Mouse (Mus musculus) layer of hippocampus, adult 2 months (tissue): Measurements from ENCODE around the gene Nyap2. TPM values are rescaled to one million over a fixed set of nuclear protein-coding genes. Genes with fewer than 3 reads are reported as not detected.

Experiments
- DNase-seq, 2 experiments: peaks; one replicate each; pipeline ENCODE4 v3.0.0; 2022; ENCODE audit warnings: low spot score in 2 of 2
- H3K27ac ChIP-seq: fragments of 200-600 bp; 2 replicates; pipeline ENCODE4 v1.8.1; 2022
- H3K4me3 ChIP-seq: fragments of 200-600 bp; 2 replicates; pipeline ENCODE4 v1.8.1; 2022; ENCODE audit warnings: mild to moderate bottlenecking
- CTCF ChIP-seq: fragments of 200-600 bp; conservative IDR thresholded peaks from 2 replicates; pipeline ENCODE4 v1.8.1; 2022; ENCODE audit warnings: antibody characterized with exemption, mild to moderate bottlenecking, moderate library complexity
- total RNA-seq, 2 experiments: library from RNA; stranded (reverse); gene quantifications; 2 replicates each; pipeline ENCODE4 v1.2.3; 2021

Gene Nyap2
- total RNA-seq, 2 experiments from 2014 or later, result 20.1 TPM

DNA sequence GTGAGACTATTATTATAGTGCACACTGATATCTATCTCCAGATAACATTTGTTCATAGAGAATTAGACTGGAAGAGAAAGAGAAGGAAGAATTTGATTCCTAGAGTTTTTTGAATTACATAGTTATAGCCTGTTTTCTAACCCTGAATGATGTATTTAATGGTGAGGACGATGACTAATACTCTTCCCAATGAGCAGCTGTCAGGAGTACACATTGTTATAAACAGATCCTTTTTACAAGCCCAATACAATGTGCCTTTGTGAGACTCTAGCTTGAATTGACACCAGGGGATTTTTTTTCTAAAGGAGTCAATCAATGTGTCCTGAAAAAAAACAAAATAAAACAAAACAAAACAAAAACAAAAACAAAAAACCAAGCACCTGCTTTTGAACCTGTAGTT is 22.2 kb downstream of the Nyap2 start:
- Histone ChIP-seq H3K4me3 (no peak overlapping the region), H3K27ac (no peak overlapping the region)
- TF ChIP-seq CTCF, result no peak
- DNase-seq, result peak in 1 of 2 experiments; percentile 23

DNA sequence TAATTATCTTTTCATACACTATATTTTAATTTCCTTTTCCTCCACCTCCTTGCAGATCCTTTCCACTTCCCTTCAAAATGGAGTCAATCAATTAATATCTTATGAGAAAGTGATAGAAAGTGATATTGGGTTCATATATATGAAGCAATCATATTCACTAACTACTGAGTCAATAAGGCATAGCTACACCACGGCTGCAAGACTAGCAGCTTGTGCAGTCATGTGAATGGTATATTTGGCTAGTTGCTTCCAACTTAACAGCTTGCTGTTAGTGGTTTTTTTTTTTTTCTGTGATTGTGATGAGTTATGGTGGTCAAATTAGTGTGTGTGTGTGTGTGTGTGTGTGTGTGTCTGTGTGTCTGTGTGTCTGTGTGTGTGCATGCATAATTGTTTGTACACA is 25.0 kb downstream of the Nyap2 start:
- H3K27ac ChIP-seq, result no peak overlapping the region
- TF ChIP-seq CTCF, result no peak

GRCm38 (mm10) chr1:81119732-81120131 is 43.0 kb downstream of the Nyap2 start:
- Histone ChIP-seq H3K4me3 (no peak overlapping the region), H3K27ac (no peak overlapping the region)
- DNase-seq, result no peak
- TF ChIP-seq CTCF, result no peak

More for the DNA sequence above, 25.0 kb downstream of the Nyap2 start:
- H3K4me3 ChIP-seq, result no peak overlapping the region
- no peak for DNase-seq

DNA sequence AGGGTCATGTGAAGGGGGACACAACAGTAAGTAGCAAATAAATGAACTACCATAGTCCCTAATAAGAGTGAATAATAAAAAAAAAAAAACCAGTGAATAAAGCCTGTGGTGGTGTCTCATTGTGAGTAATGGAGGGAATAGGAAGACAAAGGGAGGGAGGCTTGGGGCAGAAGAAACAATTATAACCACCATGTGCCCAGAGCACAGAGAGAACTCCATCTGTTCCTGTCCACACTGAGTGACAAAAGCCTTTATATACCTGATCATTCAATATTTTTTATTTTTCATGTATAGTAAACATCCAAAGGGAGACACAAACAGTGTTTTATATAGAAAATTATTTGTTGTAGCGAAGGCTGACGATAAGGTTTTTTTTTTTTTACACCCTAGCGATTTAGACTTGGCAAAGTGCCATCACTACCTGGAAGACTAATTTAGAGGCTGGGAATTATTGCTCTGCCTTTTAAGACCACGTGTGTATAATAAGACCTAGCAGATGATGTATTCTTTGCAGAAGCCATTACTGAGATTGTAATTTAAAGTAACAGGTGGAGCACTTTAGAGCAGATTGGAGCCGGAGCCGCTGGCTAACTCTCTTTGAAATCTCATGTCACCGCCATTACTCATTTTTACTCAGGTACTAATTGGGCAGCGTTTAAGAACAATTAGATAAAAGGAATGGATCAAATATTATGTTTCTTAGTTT is 55.4 kb downstream of the Nyap2 start:
- Histone ChIP-seq H3K27ac (no peak overlapping the region), H3K4me3 (no peak overlapping the region)
- no peak for DNase-seq
- TF ChIP-seq CTCF, result no peak

DNA sequence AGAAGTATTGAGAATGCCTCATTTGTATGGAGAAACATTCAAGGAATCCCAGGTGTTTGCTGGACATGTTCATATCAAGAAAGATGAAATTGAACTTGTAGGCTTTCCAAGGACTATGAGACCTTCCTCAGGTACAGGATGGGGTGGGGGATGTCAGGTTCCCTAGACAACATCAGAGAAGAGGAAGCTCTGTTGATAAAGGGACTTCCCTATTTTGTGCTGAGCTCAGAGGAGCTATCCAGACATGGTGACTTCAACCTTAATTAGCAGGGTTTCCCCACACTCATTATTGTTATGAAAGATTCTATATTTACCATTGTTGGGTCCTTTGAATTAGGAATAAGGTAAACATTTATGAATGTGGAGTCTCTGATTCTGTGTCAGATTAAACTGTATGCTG is 67.1 kb downstream of the Nyap2 start:
- DNase-seq, result no peak
- no peak overlapping the region for H3K4me3 ChIP-seq
- no peak for TF ChIP-seq CTCF
- no peak overlapping the region for H3K27ac ChIP-seq

GRCm38 (mm10) chr1:81145576-81145975 is 68.8 kb downstream of the Nyap2 start:
- DNase-seq, result no peak
- H3K4me3 ChIP-seq, result no peak overlapping the region
- TF ChIP-seq CTCF, result no peak
- H3K27ac ChIP-seq, result no peak overlapping the region

- no peak for DNase-seq
- H3K4me3 ChIP-seq, result no peak overlapping the region
- no peak overlapping the region for H3K27ac ChIP-seq
- TF ChIP-seq CTCF, result no peak
Measured at GRCm38 (mm10) chr1:81169245-81169644, 92.5 kb downstream of the Nyap2 start.

DNA sequence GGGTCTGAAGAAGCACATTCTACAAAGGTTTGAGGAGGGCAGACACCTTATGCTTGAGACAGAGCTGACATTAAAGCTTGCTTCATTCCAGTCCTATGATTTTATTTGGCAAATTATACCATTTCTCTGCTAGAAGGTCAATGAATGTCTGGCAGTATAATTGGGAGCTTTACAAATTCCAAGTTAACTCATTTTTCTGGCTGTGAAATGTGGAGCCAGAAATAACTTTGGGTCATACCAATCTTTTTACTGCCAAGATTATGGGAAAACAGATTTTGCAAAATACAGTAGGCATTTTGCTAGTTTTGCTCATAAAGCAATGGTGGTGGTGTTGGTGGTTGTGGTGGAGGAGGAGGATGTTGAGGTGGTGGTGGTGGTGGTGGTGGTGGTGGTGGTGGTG is 96.0 kb downstream of the Nyap2 start:
- DNase-seq, result peak in 1 of 2 experiments; percentile 18
- Histone ChIP-seq H3K4me3 (no peak overlapping the region), H3K27ac (no peak overlapping the region)
- no peak for TF ChIP-seq CTCF

DNA sequence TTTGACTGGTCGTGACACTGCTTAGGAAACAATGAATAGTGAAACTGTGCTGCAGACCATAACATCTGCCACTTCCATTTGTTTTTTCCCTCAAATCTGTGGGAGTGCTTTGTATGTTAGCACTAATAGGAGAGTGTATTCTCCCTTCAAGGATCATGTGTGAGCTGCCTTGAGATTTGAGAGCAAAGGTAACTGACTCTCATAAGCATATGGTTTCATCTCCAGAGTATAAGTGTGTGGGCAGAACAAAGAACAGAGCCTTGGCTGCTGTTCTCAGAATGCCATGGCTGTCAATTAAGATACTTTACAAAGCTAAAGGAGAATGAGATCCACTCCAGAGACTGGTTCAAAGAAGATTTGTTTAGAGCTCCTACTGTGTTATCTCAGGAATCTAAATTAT is 96.6 kb downstream of the Nyap2 start:
- H3K27ac ChIP-seq, result peak overlapping the region; percentile 57; the same call in 1 of the 2 replicates
- DNase-seq, result peak; percentile 18 to 24

DNA sequence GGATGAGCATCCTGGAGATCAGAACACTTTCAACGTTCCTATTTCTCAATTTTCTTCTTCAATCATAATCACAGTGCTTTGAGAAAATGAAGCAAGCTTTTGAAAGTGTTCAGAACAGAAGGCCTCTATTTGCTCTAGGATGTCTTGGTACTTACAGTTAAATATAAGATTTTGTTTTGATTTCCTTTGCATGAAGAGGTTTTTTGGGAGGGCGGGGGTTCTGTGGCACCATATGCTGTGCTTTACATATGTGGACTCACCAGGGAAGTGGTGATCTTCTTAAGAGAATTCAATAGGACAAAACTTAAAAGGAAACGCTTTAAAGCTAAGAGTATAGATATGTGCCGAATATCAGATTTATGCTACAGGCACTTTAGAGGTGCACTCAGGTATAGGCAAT is 103.0 kb downstream of the Nyap2 start:
- TF ChIP-seq CTCF, result no peak

More for the DNA sequence above, 96.6 kb downstream of the Nyap2 start:
- H3K4me3 ChIP-seq, result no peak overlapping the region
- TF ChIP-seq CTCF, result no peak

GRCm38 (mm10) chr1:81180686-81181085 is 103.9 kb downstream of the Nyap2 start:
- Histone ChIP-seq H3K27ac (no peak overlapping the region), H3K4me3 (no peak overlapping the region)
- TF ChIP-seq CTCF, result no peak
- no peak for DNase-seq

More for the DNA sequence above, 103.0 kb downstream of the Nyap2 start:
- Histone ChIP-seq H3K27ac (no peak overlapping the region), H3K4me3 (no peak overlapping the region)
- DNase-seq, result no peak

DNA sequence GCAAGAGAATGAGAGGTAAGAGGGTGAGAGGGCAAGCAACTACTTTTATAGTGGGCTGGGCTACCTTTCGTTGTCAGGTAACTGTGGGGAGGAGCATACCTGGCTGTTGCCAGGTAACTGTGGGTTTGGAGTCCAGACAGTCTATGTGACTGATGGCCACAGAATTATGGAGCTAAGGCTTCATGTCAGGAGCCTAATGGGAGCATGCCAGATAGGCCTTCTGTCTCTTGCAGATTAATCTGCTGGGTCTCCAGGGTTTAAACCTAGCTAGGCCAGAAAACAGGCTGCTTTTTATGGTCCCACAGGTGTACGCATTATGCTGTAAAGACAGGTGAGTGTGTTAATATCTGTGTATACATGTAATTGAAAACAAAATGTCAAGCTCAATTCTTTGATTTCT is 132.8 kb downstream of the Nyap2 start:
- Histone ChIP-seq H3K27ac (no peak overlapping the region), H3K4me3 (no peak overlapping the region)
- DNase-seq, result no peak
- TF ChIP-seq CTCF, result no peak

GRCm38 (mm10) chr1:81211491-81211890 is 134.7 kb downstream of the Nyap2 start:
- no peak for TF ChIP-seq CTCF
- H3K27ac ChIP-seq, result no peak overlapping the region
- no peak for DNase-seq

GRCm38 (mm10) chr1:81219790-81220189 is 143.0 kb downstream of the Nyap2 start:
- H3K27ac ChIP-seq, result no peak overlapping the region
- TF ChIP-seq CTCF, result no peak
- no peak overlapping the region for H3K4me3 ChIP-seq
- DNase-seq, result no peak

More at GRCm38 (mm10) chr1:81211491-81211890, 134.7 kb downstream of the Nyap2 start:
- no peak overlapping the region for H3K4me3 ChIP-seq
